Mouse (Mus musculus): Measurements from ENCODE around the gene Folr1.

DNA sequence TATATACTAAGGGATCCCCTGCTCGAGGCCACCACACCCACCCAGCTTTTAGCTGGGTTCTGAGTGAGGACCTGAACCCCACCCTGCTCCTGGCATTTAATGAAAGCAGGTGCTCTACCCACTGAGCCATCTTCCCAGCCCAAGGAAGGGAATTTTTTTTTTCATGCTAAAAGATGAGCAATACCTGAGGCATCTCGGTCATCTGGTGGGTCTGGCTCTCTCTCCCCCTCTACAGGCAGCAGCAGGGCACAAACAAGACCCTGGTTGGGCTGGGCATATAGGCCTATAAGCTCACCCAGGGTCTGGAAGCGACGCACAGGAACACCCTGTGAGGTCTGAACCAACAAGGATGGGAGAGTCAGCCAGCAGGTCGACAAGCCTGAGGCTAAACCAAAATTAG, 37.2 kb downstream of the Folr1 start:
- TF ChIP-seq CTCF (IDR thresholded peaks at IDR 0.05; ENCODE audit: extremely low read depth, insufficient read depth, insufficient read length, insufficient replicate concordance) (no peak), POLR2A (IDR thresholded peaks at IDR 0.05; ENCODE audit: low read depth, low read length) (no peak)
